Mouse (Mus musculus) kidney, embryonic 14.5 days (tissue): ENCODE measurements around the gene Sptbn4. TPM values are rescaled to one million over a fixed set of nuclear protein-coding genes. Genes with fewer than 3 reads are reported as not detected.

Experiments used
- ATAC-seq: fragments of 200-750 bp; cut with Nextera tagmentation; 2 replicates; pipeline ENCODE4 v1.8.0; 2017; ENCODE audit warnings: moderate number of reproducible peaks, mild to moderate bottlenecking, moderate TSS enrichment, moderate library complexity; ENCODE audit not compliant: low FRiP score, low TSS enrichment
- H3K27ac ChIP-seq: fragments of 300-500 bp; sonication (generic); 2 replicates; pipeline ENCODE4 v1.5.1; 2014; ENCODE audit warnings: low read depth, mild to moderate bottlenecking, low read length, moderate library complexity, mixed read lengths
- H3K27me3 ChIP-seq: fragments of 300-500 bp; sonication (generic); 2 replicates; pipeline ENCODE4 v1.6.1; 2014; ENCODE audit warnings: mild to moderate bottlenecking, low read length; ENCODE audit not compliant: control insufficient read depth, insufficient read depth
- H3K36me3 ChIP-seq: fragments of 300-500 bp; sonication (generic); 2 replicates; pipeline ENCODE4 v1.6.1; 2014; ENCODE audit warnings: low read length, mixed read lengths; ENCODE audit not compliant: control insufficient read depth, insufficient read depth
- H3K4me1 ChIP-seq: fragments of 300-500 bp; sonication (generic); 2 replicates; pipeline ENCODE4 v1.6.1; 2014; ENCODE audit warnings: low read length, mixed read lengths; ENCODE audit not compliant: control insufficient read depth, insufficient read depth
- H3K4me2 ChIP-seq: fragments of 300-500 bp; sonication (generic); replicated peaks from 2 replicates; pipeline ENCODE4 v1.6.1; 2014; ENCODE audit warnings: low read depth, mild to moderate bottlenecking, low read length
- H3K4me3 ChIP-seq: fragments of 300-500 bp; sonication (generic); 2 replicates; pipeline ENCODE4 v1.5.1; 2014; ENCODE audit warnings: mild to moderate bottlenecking, low read length
- H3K9ac ChIP-seq: fragments of 300-500 bp; sonication (generic); 2 replicates; pipeline ENCODE4 v1.6.1; 2014; ENCODE audit warnings: low read depth, mild to moderate bottlenecking, low read length, moderate library complexity
- H3K9me3 ChIP-seq: fragments of 300-500 bp; sonication (generic); 2 replicates; pipeline ENCODE4 v1.6.1; 2016; ENCODE audit warnings: low read length; ENCODE audit not compliant: control insufficient read depth
- WGBS: fragments of 180-500 bp; shearing (Covaris S2); extraction: QIAGEN DNeasy Blood & Tissue Kit; methylation state at CpG from one replicate; pipeline ENCODE4 v1.1.7; 2014; 5-methylcytosine and 5-hydroxymethylcytosine counted together
- polyA plus RNA-seq: library from polyadenylated mRNA; unstranded; fragments of >200 nt; fragmentation: Nextera tagmentation; extraction: Ambion mirVana; gene quantifications from 2 replicates; pipeline ENCODE4 v1.2.1, GENCODE M21; 2014

Gene Sptbn4
- polyA plus RNA-seq, 1 experiment from 2014 or later: 0.39 TPM

- ATAC-seq: no peak
- no peaks in the 10 kb centered on the region for H3K27me3 ChIP-seq
- peaks cover 19% of the 10 kb centered on the region; the same call in 1 of the 2 replicates for H3K4me1 ChIP-seq
- no peaks in the 10 kb centered on the region for H3K9me3 ChIP-seq
- peak overlapping the region; percentile 67 for H3K4me2 ChIP-seq
- H3K27ac ChIP-seq: peak overlapping the region; percentile 98
- H3K4me3 ChIP-seq: peak overlapping the region; percentile 76
- 3% methylated on average over 13 of the region's 13 CpGs for WGBS
- H3K9ac ChIP-seq: peak overlapping the region; percentile 85
- peaks cover 8% of the 10 kb centered on the region for H3K36me3 ChIP-seq
Observed at GRCm38 (mm10) chr7:27487740-27488268, 40.3 kb upstream of the Sptbn4 start.

GRCm38 (mm10) chr7:27486770-27487697 is 39.5 kb upstream of the Sptbn4 start, which contains the start of gene Sertad1:
Gene Sertad1, plus strand, starts transcription at chr7:27486910.
- H3K9me3 ChIP-seq: no peaks in the 10 kb centered on the region
- under 1% methylated on average over 72 of the region's 80 CpGs for WGBS

DNA sequence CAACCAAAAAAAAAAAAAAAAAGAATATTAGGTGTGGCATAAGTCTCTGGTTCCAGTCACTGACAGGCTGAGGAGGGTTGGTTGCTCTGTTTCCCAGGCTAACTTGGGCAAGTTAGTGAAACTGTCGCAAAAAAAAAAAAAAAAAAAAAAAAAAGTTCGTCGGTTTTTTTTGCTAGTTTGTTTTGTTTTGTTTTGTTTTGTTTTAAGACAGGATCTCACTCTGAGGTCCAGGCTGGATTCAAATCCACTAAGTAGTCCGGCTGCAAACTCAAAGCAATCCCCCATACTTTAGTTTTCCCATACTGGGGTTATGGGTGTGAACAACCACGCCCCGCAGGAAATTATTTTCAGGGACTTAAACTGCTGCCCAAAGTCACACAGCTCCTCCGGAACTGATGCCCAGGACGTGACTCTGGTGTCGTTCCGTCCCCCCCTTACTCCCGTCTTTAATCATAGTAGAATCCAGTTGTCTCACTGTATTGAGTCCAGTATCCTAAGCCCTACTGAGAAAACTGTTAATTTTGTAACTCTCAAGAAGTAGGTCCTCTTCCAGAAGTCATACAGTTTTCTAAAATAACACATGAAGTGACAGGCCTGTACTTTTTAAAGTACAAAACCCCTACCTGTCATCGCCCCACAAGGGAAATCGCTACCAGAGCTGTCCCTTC is 38.8 kb upstream of the Sptbn4 start:
- H3K36me3 ChIP-seq: peaks cover 8% of the 10 kb centered on the region
- no peaks in the 10 kb centered on the region for H3K27me3 ChIP-seq
- H3K9me3 ChIP-seq: no peaks in the 10 kb centered on the region
- H3K4me2 ChIP-seq: peak overlapping the region; percentile 72
- 3% methylated on average over 13 of the region's 13 CpGs for WGBS
- no peak for ATAC-seq
- H3K27ac ChIP-seq: peak overlapping the region; percentile 55; the same call in 1 of the 2 replicates
- H3K9ac ChIP-seq: peak overlapping the region; percentile 44
- H3K4me1 ChIP-seq: peaks cover 18% of the 10 kb centered on the region; the same call in 1 of the 2 replicates
- H3K4me3 ChIP-seq: peak overlapping the region; percentile 76

More at GRCm38 (mm10) chr7:27486770-27487697, 39.5 kb upstream of the Sptbn4 start, which contains the start of gene Sertad1:
- Histone ChIP-seq H3K4me3 (peak within 1 kb of the TSS; percentile 76), H3K4me2 (peak within 1 kb of the TSS; percentile 72), H3K27ac (peak within 1 kb of the TSS; percentile 98), H3K36me3 (peaks cover 8% of the 10 kb centered on the region), H3K9ac (peak within 1 kb of the TSS; percentile 85), H3K27me3 (no peaks in the 10 kb centered on the region), H3K4me1 (peaks cover 19% of the 10 kb centered on the region; the same call in 1 of the 2 replicates)
- ATAC-seq: peak; percentile 93

GRCm38 (mm10) chr7:27483860-27484259 is 36.4 kb upstream of the Sptbn4 start:
- no peak for ATAC-seq
- WGBS: 87% methylated on average over 4 of the region's 4 CpGs
- H3K27me3 ChIP-seq: no peaks in the 10 kb centered on the region

DNA sequence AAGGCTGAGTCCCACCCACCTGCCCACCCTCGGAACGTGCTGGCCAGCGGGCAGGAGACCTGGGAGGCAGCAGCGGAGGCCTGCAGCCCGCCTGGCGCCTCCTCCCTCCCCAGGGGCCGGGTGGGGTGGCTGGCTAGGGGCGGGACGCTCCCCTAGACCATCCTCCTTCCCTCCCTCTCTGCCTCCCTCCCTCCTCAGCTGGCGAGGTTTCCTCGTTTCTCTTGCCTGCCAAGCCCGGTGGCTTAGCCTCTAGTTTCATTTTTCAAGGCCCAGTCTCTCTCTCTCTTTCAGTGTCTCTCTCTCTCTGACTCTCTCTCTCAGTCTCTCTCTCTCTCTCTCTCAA is 34.1 kb upstream of the Sptbn4 start:
- Histone ChIP-seq H3K27me3 (no peaks in the 10 kb centered on the region), H3K9ac (peak overlapping the region; percentile 24; the same call in 1 of the 2 replicates), H3K4me2 (peak overlapping the region; percentile 33), H3K4me1 (peaks cover 7% of the 10 kb centered on the region), H3K9me3 (no peaks in the 10 kb centered on the region), H3K27ac (peak overlapping the region; percentile 25; the same call in 1 of the 2 replicates), H3K4me3 (peak overlapping the region; percentile 20), H3K36me3 (peaks cover 7% of the 10 kb centered on the region)
- 0% methylated on average over 9 of the region's 12 CpGs for WGBS
- ATAC-seq: peak; percentile 96

More at GRCm38 (mm10) chr7:27483860-27484259, 36.4 kb upstream of the Sptbn4 start:
- Histone ChIP-seq H3K4me3 (no peak overlapping the region), H3K4me2 (no peak overlapping the region), H3K4me1 (0 out of 2 replicates have a peak, but pooled peaks cover 3% of the 10 kb centered on the region), H3K9ac (no peak overlapping the region), H3K27ac (no peak overlapping the region), H3K9me3 (no peaks in the 10 kb centered on the region), H3K36me3 (no peaks in the 10 kb centered on the region)

- Histone ChIP-seq H3K36me3 (peaks cover 12% of the 10 kb centered on the region), H3K4me1 (peaks cover 7% of the 10 kb centered on the region), H3K9ac (peak overlapping the region; percentile 24; the same call in 1 of the 2 replicates), H3K27me3 (no peaks in the 10 kb centered on the region), H3K27ac (peak overlapping the region; percentile 25), H3K4me2 (peak overlapping the region; percentile 33), H3K9me3 (no peaks in the 10 kb centered on the region), H3K4me3 (peak overlapping the region; percentile 20)
- 16% methylated on average over 9 of the region's 11 CpGs for WGBS
- ATAC-seq: no peak
Observed at GRCm38 (mm10) chr7:27480927-27481626, 33.6 kb upstream of the Sptbn4 start.

DNA sequence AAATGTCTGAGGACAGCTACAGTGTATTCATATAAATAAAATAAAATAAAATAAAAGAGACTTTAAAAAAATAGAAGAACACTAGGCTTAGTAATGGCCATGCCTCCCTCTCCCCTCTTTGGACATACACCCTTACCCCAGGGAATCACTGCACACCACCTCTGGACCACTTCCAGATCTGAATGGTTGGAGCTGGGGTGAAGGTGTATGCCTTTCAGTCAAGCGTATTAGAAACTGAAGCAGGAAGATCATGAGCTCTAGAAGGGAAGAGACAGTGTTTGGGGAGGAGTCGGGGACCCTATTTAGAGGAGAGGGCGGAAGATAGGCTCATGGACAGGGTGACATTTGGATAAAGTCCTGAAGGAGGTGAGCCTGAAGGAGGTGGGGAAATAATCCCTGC is 33.0 kb upstream of the Sptbn4 start:
- Histone ChIP-seq H3K9ac (no peak overlapping the region; the same call in 1 of the 2 replicates), H3K9me3 (no peaks in the 10 kb centered on the region), H3K36me3 (peaks cover 14% of the 10 kb centered on the region), H3K27ac (peak overlapping the region; percentile 25), H3K4me3 (peak overlapping the region; percentile 20; the same call in 1 of the 2 replicates), H3K4me2 (peak overlapping the region; percentile 33), H3K27me3 (no peaks in the 10 kb centered on the region), H3K4me1 (peaks cover 10% of the 10 kb centered on the region)
- ATAC-seq: no peak
- WGBS: 54% methylated on average over 3 of the region's 3 CpGs

GRCm38 (mm10) chr7:27479750-27480149 is 32.3 kb upstream of the Sptbn4 start:
- Histone ChIP-seq H3K9me3 (no peaks in the 10 kb centered on the region), H3K27me3 (no peaks in the 10 kb centered on the region), H3K27ac (peak overlapping the region; percentile 42; the same call in 1 of the 2 replicates), H3K9ac (no peak overlapping the region), H3K36me3 (peaks cover 14% of the 10 kb centered on the region), H3K4me2 (no peak overlapping the region), H3K4me3 (no peak overlapping the region), H3K4me1 (peaks cover 16% of the 10 kb centered on the region)
- WGBS: 45% methylated on average over 1 of the region's 1 CpGs
- no peak for ATAC-seq
